Mouse (Mus musculus) lung, embryonic 14.5 days (tissue): Measurements from ENCODE around the gene Cmip. TPM values are rescaled to one million over a fixed set of nuclear protein-coding genes. Genes with fewer than 3 reads are reported as not detected.
"Not testable (repeated sequence)": the region's sequence is repeated elsewhere in the genome, so short reads cannot be mapped to it uniquely, and the experiment has no call there.

Experiments
- ATAC-seq: fragments of 200-750 bp; cut with Nextera tagmentation; 2 replicates; pipeline ENCODE4 v1.8.0; 2017; ENCODE audit warnings: mild to moderate bottlenecking, moderate TSS enrichment, moderate library complexity; ENCODE audit not compliant: insufficient read depth
- DNase-seq: peaks from one replicate; pipeline ENCODE4 v3.0.0-alpha.2; 2015
- H3K27ac ChIP-seq: fragments of 300-500 bp; sonication (generic); 2 replicates; pipeline ENCODE4 v1.5.1; 2014; ENCODE audit warnings: low read depth, mild to moderate bottlenecking, moderate library complexity
- H3K27me3 ChIP-seq: fragments of 300-500 bp; sonication (generic); 2 replicates; pipeline ENCODE4 v1.6.1; 2014; ENCODE audit warnings: low read length, control low read depth; ENCODE audit not compliant: insufficient read depth
- H3K36me3 ChIP-seq: fragments of 300-500 bp; sonication (generic); 2 replicates; pipeline ENCODE4 v1.6.1; 2014; ENCODE audit warnings: control low read depth; ENCODE audit not compliant: insufficient read depth
- H3K4me1 ChIP-seq: fragments of 300-500 bp; sonication (generic); 2 replicates; pipeline ENCODE4 v1.6.1; 2014; ENCODE audit warnings: antibody characterized with exemption, control low read depth; ENCODE audit not compliant: insufficient read depth
- H3K4me2 ChIP-seq: fragments of 300-500 bp; sonication (generic); 2 replicates; pipeline ENCODE4 v1.6.1; 2014; ENCODE audit warnings: mild to moderate bottlenecking
- H3K4me3 ChIP-seq: fragments of 300-500 bp; sonication (generic); 2 replicates; pipeline ENCODE4 v1.5.1; 2014; ENCODE audit warnings: low read depth, low read length
- H3K9ac ChIP-seq: fragments of 300-500 bp; sonication (generic); 2 replicates; pipeline ENCODE4 v1.6.1; 2014
- H3K9me3 ChIP-seq: fragments of 300-500 bp; sonication (generic); 2 replicates; pipeline ENCODE4 v1.6.1; 2016; ENCODE audit warnings: low read depth, low read length, control low read depth
- CTCF ChIP-seq: IDR thresholded peaks from 2 replicates; pipeline ENCODE4 v1.5.1; 2016; ENCODE audit warnings: antibody characterized with exemption, low read depth
- WGBS: fragments of 180-500 bp; shearing (Covaris S2); extraction: QIAGEN DNeasy Blood & Tissue Kit; methylation state at CpG from one replicate; pipeline ENCODE4 v1.1.7; 2014; 5-methylcytosine and 5-hydroxymethylcytosine counted together
- polyA plus RNA-seq: library from polyadenylated mRNA; unstranded; fragments of >200 nt; fragmentation: Nextera tagmentation; extraction: Ambion mirVana; gene quantifications from 2 replicates; pipeline ENCODE4 v1.2.1, GENCODE M21; 2014

Gene Cmip
- polyA plus RNA-seq, 1 experiment from 2014 or later, result 26.5 TPM

- WGBS, result 81% methylated on average over 10 of the region's 10 CpGs
- H3K4me3 ChIP-seq, result no peak overlapping the region
- H3K9ac ChIP-seq, result no peak overlapping the region
- no peak for DNase-seq
- no peak for TF ChIP-seq CTCF
- H3K4me2 ChIP-seq, result no peak overlapping the region
- H3K9me3 ChIP-seq, result no peaks in the 10 kb centered on the region
- no peak for ATAC-seq
- H3K27me3 ChIP-seq, result no peaks in the 10 kb centered on the region
- H3K27ac ChIP-seq, result no peak overlapping the region
- H3K4me1 ChIP-seq, result peaks cover 4% of the 10 kb centered on the region; the same call in 1 of the 2 replicates
- H3K36me3 ChIP-seq, result peaks cover 14% of the 10 kb centered on the region; the same call in 1 of the 2 replicates
These were observed 155.4 kb downstream of the Cmip start for GRCm38 (mm10) chr8:117412232-117412631.

DNA sequence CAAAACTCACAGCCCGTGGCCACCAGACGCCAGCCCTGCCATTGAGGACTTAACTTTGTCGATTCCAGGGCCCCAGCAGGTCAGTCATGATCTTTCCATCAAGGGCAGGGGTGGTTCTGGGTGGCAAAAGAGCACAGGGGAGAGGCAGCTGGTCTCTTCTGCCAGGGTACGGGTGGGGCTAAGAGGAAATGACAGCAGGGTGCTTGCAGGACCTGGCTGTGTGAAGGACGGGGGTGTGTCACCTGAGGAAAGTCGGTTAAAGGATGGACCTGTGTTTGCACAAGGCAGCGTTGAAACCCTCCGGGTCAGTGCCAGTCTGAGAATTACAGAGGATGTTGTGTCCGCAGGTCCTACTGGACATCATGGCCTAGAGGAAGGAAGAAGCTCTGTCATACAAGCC lies 161.0 kb downstream of the Cmip start:
- no peaks in the 10 kb centered on the region for H3K27me3 ChIP-seq
- H3K36me3 ChIP-seq, result peaks cover 27% of the 10 kb centered on the region; the same call in 1 of the 2 replicates
- no peak overlapping the region for H3K9ac ChIP-seq
- no peaks in the 10 kb centered on the region for H3K9me3 ChIP-seq
- no peak for TF ChIP-seq CTCF
- no peak overlapping the region for H3K4me3 ChIP-seq
- no peak for DNase-seq
- H3K4me1 ChIP-seq, result no peaks in the 10 kb centered on the region
- no peak overlapping the region for H3K27ac ChIP-seq
- 86% methylated on average over 9 of the region's 9 CpGs for WGBS
- ATAC-seq, result no peak
- no peak overlapping the region for H3K4me2 ChIP-seq

DNA sequence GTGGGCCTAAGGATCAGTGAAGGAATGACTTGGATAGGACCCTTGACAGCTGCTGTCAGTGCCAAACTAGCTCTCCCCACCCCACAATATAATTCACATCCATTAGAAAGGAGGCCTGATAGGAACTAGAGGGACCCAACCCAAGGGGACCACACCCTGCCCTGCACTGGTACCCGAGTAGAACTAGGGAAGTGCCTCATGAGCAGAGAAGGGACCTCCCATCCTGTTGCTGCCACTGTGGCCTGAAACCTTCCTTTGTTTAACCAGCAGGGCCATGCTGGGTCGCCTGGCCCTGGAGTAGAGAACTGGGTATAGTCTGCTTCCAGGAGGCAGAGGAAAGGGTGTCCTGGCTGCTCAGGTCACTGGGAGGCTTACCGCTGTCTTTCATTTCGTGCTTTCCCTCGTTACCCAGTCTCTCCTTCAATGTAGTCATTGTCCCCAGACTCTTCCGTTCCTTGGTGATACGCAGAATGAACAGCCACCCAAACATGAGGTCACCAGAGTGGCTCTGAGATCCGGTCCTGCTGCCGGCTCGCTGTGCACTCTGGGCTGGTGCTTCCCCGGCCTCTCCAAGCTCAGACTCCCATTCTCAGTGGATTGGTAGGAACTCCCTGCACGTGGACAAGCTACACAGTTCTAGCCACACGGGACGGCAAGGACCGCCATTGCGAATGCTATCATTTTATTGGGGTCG lies 164.1 kb downstream of the Cmip start:
- ATAC-seq (no peak), DNase-seq (no peak)
- H3K4me3 ChIP-seq, result no peak overlapping the region
- H3K4me2 ChIP-seq, result no peak overlapping the region
- H3K4me1 ChIP-seq, result no peaks in the 10 kb centered on the region
- WGBS, result 84% methylated on average over 17 of the region's 17 CpGs
- H3K9me3 ChIP-seq, result no peaks in the 10 kb centered on the region
- H3K9ac ChIP-seq, result no peak overlapping the region
- no peak for TF ChIP-seq CTCF
- no peak overlapping the region for H3K27ac ChIP-seq
- peaks cover 42% of the 10 kb centered on the region for H3K36me3 ChIP-seq
- H3K27me3 ChIP-seq, result no peaks in the 10 kb centered on the region

DNA sequence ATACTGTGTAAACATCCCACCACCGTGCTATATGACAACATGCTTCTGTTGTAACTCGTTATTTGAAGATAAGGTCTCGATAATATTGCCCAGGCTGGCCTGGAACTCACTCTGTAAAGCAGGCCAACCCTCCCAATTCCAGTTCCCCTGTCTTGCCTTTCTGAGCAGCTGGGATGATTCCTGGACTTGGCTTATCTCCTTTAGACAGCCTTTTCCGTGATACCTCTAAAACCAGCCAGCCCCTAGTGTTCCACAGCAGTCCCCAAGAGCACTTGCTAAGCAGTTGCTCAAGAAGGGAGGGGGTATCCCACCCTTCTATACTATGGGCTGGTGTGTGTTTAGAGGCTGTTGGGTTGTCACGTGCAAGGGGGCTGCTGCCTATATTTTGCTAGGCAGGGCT lies 165.0 kb downstream of the Cmip start:
- no peak overlapping the region for H3K9ac ChIP-seq
- ATAC-seq (peak; percentile 5; the same call in 1 of the 2 replicates), DNase-seq (no peak)
- no peak overlapping the region for H3K27ac ChIP-seq
- H3K4me1 ChIP-seq, result no peaks in the 10 kb centered on the region
- 43% methylated on average over 5 of the region's 5 CpGs for WGBS
- TF ChIP-seq CTCF, result no peak
- H3K27me3 ChIP-seq, result no peaks in the 10 kb centered on the region
- no peaks in the 10 kb centered on the region for H3K9me3 ChIP-seq
- peaks cover 44% of the 10 kb centered on the region for H3K36me3 ChIP-seq
- H3K4me3 ChIP-seq, result no peak overlapping the region
- no peak overlapping the region for H3K4me2 ChIP-seq

GRCm38 (mm10) chr8:117422343-117422742 lies 165.5 kb downstream of the Cmip start:
- Histone ChIP-seq H3K4me2 (no peak overlapping the region), H3K4me3 (no peak overlapping the region), H3K27me3 (no peaks in the 10 kb centered on the region), H3K27ac (no peak overlapping the region), H3K9me3 (no peaks in the 10 kb centered on the region), H3K9ac (no peak overlapping the region), H3K36me3 (peaks cover 39% of the 10 kb centered on the region), H3K4me1 (no peaks in the 10 kb centered on the region)
- 88% methylated on average over 6 of the region's 6 CpGs for WGBS
- DNase-seq (no peak), ATAC-seq (no peak)
- TF ChIP-seq CTCF, result no peak

- H3K27ac ChIP-seq, result peak overlapping the region; percentile 27; the same call in 1 of the 2 replicates
- H3K4me1 ChIP-seq, result no peaks in the 10 kb centered on the region
- H3K4me3 ChIP-seq, result no peak overlapping the region
- no peak overlapping the region for H3K4me2 ChIP-seq
- no peak overlapping the region for H3K9ac ChIP-seq
- no peaks in the 10 kb centered on the region for H3K27me3 ChIP-seq
- H3K36me3 ChIP-seq, result peaks cover 36% of the 10 kb centered on the region
- no peak for DNase-seq
- no peak for ATAC-seq
- WGBS, result 81% methylated on average over 4 of the region's 4 CpGs
- H3K9me3 ChIP-seq, result no peaks in the 10 kb centered on the region
- no peak for TF ChIP-seq CTCF
These were observed 166.2 kb downstream of the Cmip start for GRCm38 (mm10) chr8:117423029-117423428.

DNA sequence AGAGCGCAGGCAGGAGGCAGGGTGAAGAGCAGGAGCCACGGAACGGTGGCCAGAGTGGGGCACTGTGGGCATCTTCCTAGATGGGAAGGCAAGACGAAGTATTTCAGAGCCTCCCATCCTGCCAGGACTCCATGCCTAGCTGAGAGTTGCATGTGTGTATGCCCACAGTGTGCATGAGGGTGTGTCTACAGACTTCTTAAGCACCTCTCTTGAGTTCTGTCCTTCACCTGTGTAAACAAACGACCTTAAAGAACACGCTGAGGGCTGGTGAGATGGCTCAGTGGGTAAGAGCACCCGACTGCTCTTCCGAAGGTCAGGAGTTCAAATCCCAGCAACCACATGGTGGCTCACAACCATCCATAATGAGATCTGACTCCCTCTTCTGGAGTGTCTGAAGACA lies 171.0 kb downstream of the Cmip start:
- not testable (repeated sequence) for H3K9me3 ChIP-seq, H3K4me2 ChIP-seq, H3K4me3 ChIP-seq, H3K27me3 ChIP-seq, H3K27ac ChIP-seq, H3K4me1 ChIP-seq, DNase-seq, H3K9ac ChIP-seq
- H3K36me3 ChIP-seq, result peaks cover 64% of the 10 kb centered on the region
- 68% methylated on average over 8 of the region's 8 CpGs for WGBS
- 0 out of 2 replicates have a peak, but pooled peaks have one; percentile 16 for ATAC-seq
